Mouse (Mus musculus) Patski (cell line): Measurements from ENCODE around the gene Prkcq. TPM values are rescaled to one million over a fixed set of nuclear protein-coding genes. Genes with fewer than 3 reads are reported as not detected.

Experiments
- ATAC-seq: fragments of 100-300 bp; one replicate; pipeline ENCODE4 v1.8.0; 2021
- CTCF ChIA-PET: fragments of 350-600 bp; sonication (Branson Sonifier 250); formaldehyde crosslinking; loops from one replicate; lab custom pipeline; 2022; ENCODE audit warnings: inconsistent platforms; lab: Charles Lee
- POLR2A ChIA-PET: fragments of 350-600 bp; sonication (Branson Sonifier 250); formaldehyde crosslinking; loops from one replicate; lab custom pipeline; 2022; ENCODE audit warnings: antibody characterized with exemption, inconsistent platforms; lab: Charles Lee
- DNase-seq: peaks from one replicate; pipeline ENCODE4 v3.0.0-alpha.2; 2011; ENCODE audit warnings: low read depth, low spot score
- H3K27me3 ChIP-seq: fragments of 371-371 bp; one replicate; pipeline ENCODE4 v1.5.1; 2021
- CTCF ChIP-seq: fragments of 100-300 bp; IDR thresholded peaks from one replicate; pipeline ENCODE4 v1.5.1; 2021
- in situ Hi-C: fragments of 300-500 bp; cut with MboI; formaldehyde crosslinking; loops from 3 replicates; pipeline ENCODE4 v1.11.1; 2018; ENCODE audit warnings: low pct_unique_long_range_greater_than_20kb, mixed read lengths
- polyA plus RNA-seq: library from polyadenylated mRNA; unstranded; gene quantifications from one replicate; pipeline ENCODE4 v1.2.3, GENCODE M21; 2021

Prkcq gene
- polyA plus RNA-seq, 1 experiment from 2014 or later: 0.06 TPM

DNA sequence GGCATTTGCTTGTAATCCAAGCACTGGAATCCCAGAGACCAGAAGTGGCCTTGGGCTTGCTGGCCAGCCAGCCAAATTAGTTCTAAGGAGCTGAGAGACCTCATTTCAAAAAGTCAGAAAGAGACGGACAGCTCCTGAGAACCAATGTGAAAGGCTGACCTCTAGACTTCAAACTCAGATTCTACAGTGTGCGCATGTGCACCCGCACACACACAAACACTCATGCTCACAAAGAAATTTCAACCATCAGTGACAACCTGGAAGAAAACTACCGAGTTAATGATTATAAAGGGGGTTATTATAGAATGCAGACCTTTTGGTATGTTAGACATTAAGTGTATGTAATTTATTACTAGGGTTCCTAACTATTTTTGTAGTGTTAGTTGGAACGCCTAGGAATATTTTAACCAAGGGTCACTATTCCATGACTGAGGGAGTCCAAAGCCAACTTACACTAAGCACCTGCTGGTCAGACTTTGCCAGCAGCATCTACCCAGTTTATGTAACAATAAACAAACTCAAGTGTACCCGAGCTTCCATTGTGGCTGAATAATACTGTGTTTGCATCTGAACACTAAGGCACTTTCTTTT is 85.4 kb downstream of the Prkcq start:
- ATAC-seq (no peak), DNase-seq (no peak)
- ChIA-PET POLR2A (interaction anchor here (0.6 kb wide), 1 partner anchor 34 kb away, joined by 3 read pairs; no protein-coding TSS in a partner anchor), CTCF (no interaction called here)
- peaks cover 18% of the 10 kb centered on the region for H3K27me3 ChIP-seq
- TF ChIP-seq CTCF: no peak
- in situ Hi-C loops: no loop called here

- DNase-seq: no peak
- H3K27me3 ChIP-seq: peaks cover 15% of the 10 kb centered on the region
- ChIA-PET CTCF (no interaction called here), POLR2A (no interaction called here)
- ATAC-seq: no peak
- in situ Hi-C loops: no loop called here
- TF ChIP-seq CTCF: no peak
These were observed 86.3 kb downstream of the Prkcq start for GRCm38 (mm10) chr2:11258181-11258580.

DNA sequence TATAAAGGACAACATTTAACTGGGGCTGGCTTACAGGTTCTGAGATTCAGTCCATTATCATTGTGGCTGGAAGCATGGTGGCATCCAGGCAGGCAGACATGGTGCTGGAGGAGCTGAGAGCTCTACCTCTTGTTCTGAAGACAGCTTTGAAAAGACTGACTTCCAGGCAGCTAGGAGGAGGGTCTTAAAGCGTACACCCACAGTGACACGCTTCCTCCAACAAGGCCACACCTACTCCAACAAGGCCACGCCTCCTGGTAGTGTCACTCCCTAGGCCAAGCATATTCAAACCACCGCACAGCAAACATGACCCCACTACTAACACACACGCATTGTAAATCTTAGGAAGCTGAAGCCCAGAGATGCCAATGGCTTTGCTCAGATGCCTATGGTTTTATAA is 87.5 kb downstream of the Prkcq start:
- TF ChIP-seq CTCF: no peak
- H3K27me3 ChIP-seq: peaks cover 11% of the 10 kb centered on the region
- DNase-seq: no peak
- CTCF ChIA-PET: no interaction called here
- in situ Hi-C loops: no loop called here
- POLR2A ChIA-PET: no interaction called here
- ATAC-seq: no peak

GRCm38 (mm10) chr2:11264836-11265235 is 92.9 kb downstream of the Prkcq start:
- no peak for TF ChIP-seq CTCF
- in situ Hi-C loops: no loop called here
- ATAC-seq (no peak), DNase-seq (no peak)
- ChIA-PET CTCF (no interaction called here), POLR2A (no interaction called here)
- H3K27me3 ChIP-seq: peaks cover 13% of the 10 kb centered on the region

GRCm38 (mm10) chr2:11265455-11265854 is 93.5 kb downstream of the Prkcq start:
- CTCF ChIA-PET: no interaction called here
- DNase-seq (no peak), ATAC-seq (no peak)
- peaks cover 11% of the 10 kb centered on the region for H3K27me3 ChIP-seq
- in situ Hi-C loops: no loop called here
- no peak for TF ChIP-seq CTCF
- POLR2A ChIA-PET: no interaction called here

DNA sequence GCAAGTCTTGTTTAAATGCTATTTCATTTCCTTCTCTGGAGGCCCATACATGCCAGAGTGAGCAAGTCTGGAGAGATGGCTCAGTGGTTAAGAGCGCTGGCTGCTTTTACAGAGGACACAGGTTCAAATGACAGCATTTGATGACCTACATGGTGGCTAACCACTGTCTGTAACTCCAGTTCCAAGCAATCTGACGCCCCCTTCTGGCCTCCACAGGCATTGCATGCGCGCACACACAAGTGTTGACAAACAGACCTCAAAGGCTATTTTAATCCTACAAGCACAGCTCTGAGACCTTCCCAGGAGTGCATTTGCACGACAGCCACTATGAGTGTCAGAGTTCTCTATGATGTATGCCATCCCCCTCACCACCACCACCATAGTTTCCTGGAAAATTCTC is 94.4 kb downstream of the Prkcq start:
- ChIA-PET POLR2A (no interaction called here), CTCF (no interaction called here)
- H3K27me3 ChIP-seq: peaks cover 8% of the 10 kb centered on the region
- ATAC-seq (no peak), DNase-seq (no peak)
- peak; percentile 46 for TF ChIP-seq CTCF
- in situ Hi-C loops: no loop called here

DNA sequence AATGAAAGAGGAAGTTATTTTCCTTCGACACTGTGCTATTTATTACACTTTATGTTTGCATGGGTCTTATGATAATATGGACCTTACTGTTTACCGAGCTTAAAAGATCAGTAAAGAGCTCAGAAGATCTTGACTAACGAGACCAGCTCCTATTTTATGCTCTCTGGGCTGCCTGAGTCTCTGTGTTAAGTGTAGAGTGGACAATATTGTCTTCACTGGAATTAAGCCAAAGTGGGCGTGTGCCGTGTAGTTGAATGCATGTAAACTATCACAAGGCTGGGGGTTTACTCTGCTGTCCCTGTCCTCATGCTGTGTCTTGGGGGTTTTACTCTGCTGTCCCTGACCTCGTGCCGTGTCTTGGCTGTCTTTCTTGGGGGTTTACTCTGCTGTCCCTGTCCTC is 107.1 kb downstream of the Prkcq start:
- DNase-seq (no peak), ATAC-seq (no peak)
- POLR2A ChIA-PET: no interaction called here
- TF ChIP-seq CTCF: no peak
- in situ Hi-C loops: no loop called here
- CTCF ChIA-PET: interaction anchor here (1.1 to 1.2 kb wide), 2 partner anchors 10 to 37 kb away, joined by 3 to 4 read pairs; no protein-coding TSS in a partner anchor
- H3K27me3 ChIP-seq: peaks cover 3% of the 10 kb centered on the region

DNA sequence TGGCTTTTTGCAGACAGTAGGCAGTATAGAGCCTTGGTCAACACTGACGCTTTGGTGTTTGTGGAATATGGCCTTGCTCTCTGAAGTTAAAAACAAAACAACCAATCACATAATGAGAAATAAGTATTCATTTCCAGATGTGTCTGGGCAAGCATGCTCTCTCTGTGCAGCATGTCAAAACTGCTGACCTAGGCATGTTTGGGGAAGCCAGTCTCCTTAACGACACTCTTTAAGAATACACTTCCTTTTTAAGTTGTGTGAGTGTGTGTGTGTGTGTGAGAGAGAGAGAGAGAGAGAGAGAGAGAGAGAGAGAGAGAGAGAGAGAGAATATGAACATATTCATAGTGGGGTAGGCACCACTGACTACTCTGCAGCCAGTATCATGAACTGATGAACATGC is 108.3 kb downstream of the Prkcq start:
- H3K27me3 ChIP-seq: peaks cover 3% of the 10 kb centered on the region
- POLR2A ChIA-PET: no interaction called here
- no peak for DNase-seq
- ATAC-seq: no peak
- CTCF ChIA-PET: interaction anchor here (0.8 kb wide), 1 partner anchor 8 kb away, joined by 3 read pairs; no protein-coding TSS in a partner anchor
- in situ Hi-C loops: loop anchor here (10.0 kb wide), 1 partner anchor 165 kb away; no protein-coding TSS in a partner anchor
- TF ChIP-seq CTCF: no peak

GRCm38 (mm10) chr2:11287834-11288530 is 116.1 kb downstream of the Prkcq start:
- ATAC-seq (peak; percentile 26), DNase-seq (no peak)
- POLR2A ChIA-PET: no interaction called here
- H3K27me3 ChIP-seq: peaks cover 6% of the 10 kb centered on the region
- CTCF ChIA-PET: interaction anchor here (0.7 to 2.2 kb wide), 13 partner anchors 8 to 332 kb away, joined by 3 to 12 read pairs (median 3); no protein-coding TSS in a partner anchor
- in situ Hi-C loops: loop anchor here (10.0 kb wide), 1 partner anchor 173 kb away; no protein-coding TSS in a partner anchor
- no peak for TF ChIP-seq CTCF

- ATAC-seq (peak; percentile 85), DNase-seq (peak; percentile 9)
- in situ Hi-C loops: loop anchor here (10.0 kb wide), 1 partner anchor 174 kb away; no protein-coding TSS in a partner anchor
- peak; percentile 95 for TF ChIP-seq CTCF
- ChIA-PET POLR2A (no interaction called here), CTCF (interaction anchor here (0.7 to 2.2 kb wide), 16 partner anchors 9 to 333 kb away, joined by 3 to 12 read pairs (median 3); no protein-coding TSS in a partner anchor)
- peaks cover 6% of the 10 kb centered on the region for H3K27me3 ChIP-seq
These were observed 116.6 kb downstream of the Prkcq start for GRCm38 (mm10) chr2:11288531-11288846.

GRCm38 (mm10) chr2:11290931-11291330 is 119.0 kb downstream of the Prkcq start:
- ChIA-PET CTCF (no interaction called here), POLR2A (interaction anchor here (0.6 kb wide), 1 partner anchor 34 kb away, joined by 3 read pairs; no protein-coding TSS in a partner anchor)
- no peak for ATAC-seq
- in situ Hi-C loops: no loop called here
- DNase-seq: no peak
- no peak for TF ChIP-seq CTCF
- peaks cover 16% of the 10 kb centered on the region for H3K27me3 ChIP-seq
